Mouse (Mus musculus) midbrain, embryonic 10.5 days (tissue): ENCODE results near the gene Nmt1. TPM values are rescaled to one million over a fixed set of nuclear protein-coding genes. Genes with fewer than 3 reads are reported as not detected.

ENCODE experiments used
- DNase-seq: peaks from one replicate; pipeline ENCODE4 v3.0.0-alpha.2; 2017; ENCODE audit warnings: low spot score
- H3K27ac ChIP-seq: fragments of 300-500 bp; sonication (generic); replicated peaks from 2 replicates; pipeline ENCODE4 v1.5.1; 2016; ENCODE audit warnings: mild to moderate bottlenecking
- H3K27me3 ChIP-seq: fragments of 300-500 bp; sonication (generic); 2 replicates; pipeline ENCODE4 v1.6.1; 2016; ENCODE audit warnings: low read depth, mild to moderate bottlenecking; ENCODE audit not compliant: poor library complexity, severe bottlenecking
- H3K36me3 ChIP-seq: fragments of 300-500 bp; sonication (generic); 2 replicates; pipeline ENCODE4 v1.6.1; 2016; ENCODE audit warnings: mild to moderate bottlenecking, moderate library complexity
- H3K4me1 ChIP-seq: fragments of 300-500 bp; sonication (generic); 2 replicates; pipeline ENCODE4 v1.6.1; 2016
- H3K4me3 ChIP-seq: fragments of 300-500 bp; sonication (generic); 2 replicates; pipeline ENCODE4 v1.5.1; 2016; ENCODE audit warnings: mild to moderate bottlenecking, moderate library complexity
- H3K9me3 ChIP-seq: fragments of 300-500 bp; sonication (generic); replicated peaks from 2 replicates; pipeline ENCODE4 v1.6.1; 2016; ENCODE audit warnings: mild to moderate bottlenecking
- WGBS: fragments of 180-500 bp; shearing (Covaris S2); methylation state at CpG from one replicate; pipeline ENCODE4 v1.1.7; 2016; 5-methylcytosine and 5-hydroxymethylcytosine counted together
- polyA plus RNA-seq: library from polyadenylated mRNA; unstranded; fragments of >200 nt; fragmentation: Nextera tagmentation; extraction: Ambion mirVana; gene quantifications from 2 replicates; pipeline ENCODE4 v1.2.1, GENCODE M21; 2016

Nmt1 gene
- polyA plus RNA-seq, 1 experiment from 2014 or later: 61.8 TPM

DNA sequence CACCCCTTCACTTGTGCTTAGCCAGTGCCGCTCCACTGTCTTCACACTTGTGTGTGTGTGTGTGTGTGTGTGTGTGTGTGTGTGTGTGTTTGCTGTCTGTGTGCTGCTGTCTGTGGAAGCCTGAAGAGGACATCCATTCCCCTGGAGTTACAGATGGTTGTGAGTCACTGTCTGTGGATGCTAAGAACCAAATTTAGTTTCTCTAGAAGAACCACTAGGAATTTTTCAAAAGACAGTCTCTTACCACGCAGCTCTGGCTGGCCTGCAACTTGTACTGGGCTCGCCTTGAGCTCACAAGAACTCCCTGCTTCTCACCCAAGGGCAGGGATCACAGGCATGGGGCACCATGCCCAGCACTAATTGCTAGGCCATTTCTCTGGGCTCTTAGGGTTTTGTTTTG lies 5.0 kb downstream of the Nmt1 start:
- peaks cover 15% of the 10 kb centered on the region for H3K4me1 ChIP-seq
- peaks cover 42% of the 10 kb centered on the region for H3K36me3 ChIP-seq
- H3K4me3 ChIP-seq: no peak overlapping the region
- 91% methylated on average over 3 of the region's 3 CpGs for WGBS
- no peak overlapping the region for H3K27ac ChIP-seq
- no peak for DNase-seq
- no peaks in the 10 kb centered on the region for H3K27me3 ChIP-seq
- H3K9me3 ChIP-seq: no peaks in the 10 kb centered on the region

DNA sequence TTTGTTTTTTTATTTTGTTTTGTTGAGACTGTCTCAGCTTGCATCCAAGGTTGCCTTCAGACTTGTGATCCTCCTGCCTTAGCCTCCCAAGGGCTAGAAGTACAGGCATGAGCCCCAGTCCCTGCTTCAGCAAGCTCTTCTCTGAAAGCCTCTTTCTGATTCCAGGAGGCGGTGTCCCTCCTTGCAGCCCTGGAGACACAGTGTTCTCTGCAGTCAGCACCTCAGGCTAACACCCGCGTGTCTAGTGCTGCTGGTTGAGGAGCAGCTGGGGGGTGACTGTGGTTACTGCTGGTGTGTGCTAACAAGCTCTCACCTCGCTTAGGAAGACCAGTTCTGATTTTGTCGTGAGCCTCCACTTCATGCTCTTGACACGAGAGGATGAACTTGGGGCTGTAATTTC lies 7.0 kb downstream of the Nmt1 start:
- Histone ChIP-seq H3K27me3 (no peaks in the 10 kb centered on the region), H3K36me3 (peaks cover 58% of the 10 kb centered on the region), H3K4me1 (peaks cover 3% of the 10 kb centered on the region), H3K4me3 (no peak overlapping the region), H3K9me3 (no peaks in the 10 kb centered on the region), H3K27ac (no peak overlapping the region)
- DNase-seq: no peak
- WGBS: 85% methylated on average over 6 of the region's 6 CpGs

DNA sequence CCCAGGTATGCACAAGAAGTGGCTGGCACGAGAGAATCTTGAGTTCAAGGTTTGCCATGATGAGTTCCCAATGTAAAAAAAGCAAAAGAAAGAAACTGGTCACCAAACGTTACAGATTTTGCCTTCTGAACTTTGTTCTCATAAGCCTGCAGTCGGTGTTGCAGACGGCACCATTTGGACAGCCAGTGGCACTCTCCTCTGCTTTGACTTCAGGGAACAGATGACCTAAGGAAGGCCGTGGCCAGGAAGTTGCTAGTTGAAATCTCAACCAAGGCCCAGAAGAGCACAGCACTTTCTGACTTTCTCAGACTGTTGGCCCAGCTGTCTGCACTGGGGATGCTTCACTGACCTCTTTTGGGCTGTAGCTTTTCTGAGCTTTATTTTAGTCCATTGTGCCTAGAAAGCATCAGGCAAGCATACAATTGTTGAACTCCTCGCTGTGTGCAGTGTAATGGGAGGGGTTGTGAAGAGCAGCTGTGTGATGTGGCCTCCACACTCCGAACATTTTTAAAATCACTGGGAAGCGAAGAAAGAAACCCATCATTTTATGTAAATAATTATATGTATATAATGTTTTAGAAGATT lies 9.0 kb downstream of the Nmt1 start:
- Histone ChIP-seq H3K36me3 (peaks cover 61% of the 10 kb centered on the region), H3K27me3 (no peaks in the 10 kb centered on the region), H3K9me3 (no peaks in the 10 kb centered on the region), H3K4me1 (no peaks in the 10 kb centered on the region), H3K27ac (no peak overlapping the region), H3K4me3 (no peak overlapping the region)
- 87% methylated on average over 8 of the region's 8 CpGs for WGBS
- DNase-seq: no peak

DNA sequence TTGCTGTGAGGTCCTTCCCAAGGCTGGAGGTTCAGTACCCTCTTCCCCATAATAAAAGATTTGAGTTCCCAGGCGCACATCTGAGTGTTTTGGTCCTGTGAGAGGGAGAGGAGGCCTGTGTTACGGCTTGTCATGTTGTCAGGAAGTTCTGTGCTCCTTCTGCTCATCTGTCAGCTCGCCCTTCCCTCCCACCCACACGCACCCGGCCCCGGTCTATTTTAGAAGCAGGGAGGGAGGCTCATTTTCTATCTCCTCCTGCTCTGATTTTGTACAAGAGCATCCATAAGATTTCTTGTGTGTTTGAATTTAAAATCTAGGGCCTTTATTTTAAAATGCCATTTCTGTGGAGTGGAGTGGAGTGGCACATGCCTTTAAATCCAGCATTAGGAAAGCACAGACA lies 10.0 kb downstream of the Nmt1 start:
- H3K27me3 ChIP-seq: no peaks in the 10 kb centered on the region
- no peak for DNase-seq
- H3K4me1 ChIP-seq: no peaks in the 10 kb centered on the region
- H3K36me3 ChIP-seq: peaks cover 61% of the 10 kb centered on the region
- 92% methylated on average over 6 of the region's 6 CpGs for WGBS
- H3K27ac ChIP-seq: no peak overlapping the region
- H3K9me3 ChIP-seq: no peaks in the 10 kb centered on the region
- H3K4me3 ChIP-seq: no peak overlapping the region

DNA sequence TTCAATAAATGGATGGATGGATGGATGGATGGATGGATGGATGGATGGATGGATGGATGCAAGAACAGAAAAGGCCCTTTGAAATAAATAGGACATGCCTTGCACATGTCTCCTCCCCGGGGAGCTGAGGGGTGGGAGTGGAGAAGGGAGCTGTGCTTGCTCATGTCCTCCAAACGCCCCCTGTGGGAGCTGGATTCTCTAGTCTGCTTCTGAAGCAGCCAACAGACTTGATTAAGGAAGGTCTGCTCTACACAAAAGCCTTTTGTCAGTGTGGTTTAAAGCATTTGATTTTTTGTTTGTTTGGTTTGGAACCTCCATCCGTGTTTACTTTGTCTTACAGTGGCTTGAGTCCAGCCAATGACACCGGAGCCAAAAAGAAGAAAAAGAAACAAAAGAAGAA lies 14.8 kb downstream of the Nmt1 start:
- H3K27me3 ChIP-seq: no peaks in the 10 kb centered on the region
- no peak overlapping the region for H3K4me3 ChIP-seq
- 84% methylated on average over 4 of the region's 4 CpGs for WGBS
- H3K4me1 ChIP-seq: no peaks in the 10 kb centered on the region
- peaks cover 81% of the 10 kb centered on the region for H3K36me3 ChIP-seq
- H3K9me3 ChIP-seq: no peaks in the 10 kb centered on the region
- no peak overlapping the region for H3K27ac ChIP-seq
- no peak for DNase-seq

DNA sequence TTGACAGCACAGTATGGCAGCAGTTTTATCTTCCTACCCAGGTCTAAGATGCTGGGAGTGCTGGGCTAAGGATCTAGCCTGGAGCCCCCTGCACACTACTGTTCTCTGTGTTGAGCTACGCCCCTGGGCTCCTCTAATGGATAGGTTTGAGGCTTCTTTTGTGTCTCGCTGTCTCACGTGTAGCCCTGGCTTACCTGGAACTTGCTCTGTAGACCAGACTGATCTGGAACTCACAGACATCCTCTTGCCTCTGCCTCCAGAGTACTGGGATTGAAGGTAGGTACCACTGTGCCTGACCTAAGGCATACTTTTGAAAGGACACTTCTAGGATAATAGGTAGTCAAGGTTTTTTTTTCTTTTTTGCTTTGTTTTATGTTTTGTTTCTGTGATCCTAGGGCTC lies 16.0 kb downstream of the Nmt1 start:
- Histone ChIP-seq H3K27ac (no peak overlapping the region), H3K4me1 (no peaks in the 10 kb centered on the region), H3K27me3 (no peaks in the 10 kb centered on the region), H3K36me3 (peaks cover 70% of the 10 kb centered on the region), H3K4me3 (no peak overlapping the region), H3K9me3 (no peaks in the 10 kb centered on the region)
- WGBS: 98% methylated on average over 3 of the region's 3 CpGs
- no peak for DNase-seq

DNA sequence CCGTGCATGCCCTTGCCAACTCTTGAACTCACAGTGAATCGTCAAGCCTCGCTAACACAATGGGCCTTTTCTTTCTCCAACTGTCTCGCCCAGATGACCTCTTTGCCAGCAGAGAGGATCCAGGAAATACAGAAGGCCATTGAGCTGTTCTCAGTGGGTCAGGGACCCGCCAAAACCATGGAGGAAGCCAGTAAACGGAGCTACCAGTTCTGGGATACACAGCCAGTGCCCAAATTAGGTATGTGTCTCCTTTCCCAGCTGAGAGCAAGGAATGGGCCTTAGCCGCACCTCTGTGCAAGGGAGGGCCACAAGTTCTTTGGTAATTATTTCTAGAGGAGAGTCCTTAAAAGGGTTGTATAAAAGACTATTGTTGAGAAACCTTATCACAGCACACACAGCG lies 18.3 kb downstream of the Nmt1 start:
- Histone ChIP-seq H3K27ac (no peak overlapping the region), H3K4me3 (no peak overlapping the region), H3K27me3 (no peaks in the 10 kb centered on the region), H3K36me3 (peaks cover 78% of the 10 kb centered on the region), H3K9me3 (no peaks in the 10 kb centered on the region), H3K4me1 (no peaks in the 10 kb centered on the region)
- no peak for DNase-seq
- 77% methylated on average over 8 of the region's 8 CpGs for WGBS

DNA sequence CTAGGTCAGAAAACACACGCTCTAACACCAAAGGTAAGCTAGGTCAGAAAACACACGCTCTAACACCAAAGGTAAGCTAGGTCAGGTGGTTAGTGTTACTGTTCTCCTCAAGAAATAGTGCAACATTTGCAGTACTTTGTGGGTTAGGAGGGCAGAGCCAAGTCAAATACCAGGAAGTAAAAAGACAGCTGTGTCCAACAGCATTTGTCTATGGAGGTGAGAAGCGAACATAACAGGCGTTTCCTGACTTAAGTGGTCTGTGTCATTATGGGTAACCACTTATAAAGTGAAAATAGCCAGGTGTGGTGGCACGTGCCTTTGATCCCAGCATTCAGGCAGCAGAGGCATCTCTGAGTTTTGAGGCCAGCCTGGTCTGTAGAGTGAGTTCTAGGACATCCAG lies 21.6 kb downstream of the Nmt1 start:
- Histone ChIP-seq H3K4me1 (no peaks in the 10 kb centered on the region), H3K27me3 (no peaks in the 10 kb centered on the region), H3K4me3 (no peak overlapping the region), H3K36me3 (peaks cover 82% of the 10 kb centered on the region), H3K9me3 (no peaks in the 10 kb centered on the region), H3K27ac (no peak overlapping the region)
- 94% methylated on average over 5 of the region's 5 CpGs for WGBS
- no peak for DNase-seq

DNA sequence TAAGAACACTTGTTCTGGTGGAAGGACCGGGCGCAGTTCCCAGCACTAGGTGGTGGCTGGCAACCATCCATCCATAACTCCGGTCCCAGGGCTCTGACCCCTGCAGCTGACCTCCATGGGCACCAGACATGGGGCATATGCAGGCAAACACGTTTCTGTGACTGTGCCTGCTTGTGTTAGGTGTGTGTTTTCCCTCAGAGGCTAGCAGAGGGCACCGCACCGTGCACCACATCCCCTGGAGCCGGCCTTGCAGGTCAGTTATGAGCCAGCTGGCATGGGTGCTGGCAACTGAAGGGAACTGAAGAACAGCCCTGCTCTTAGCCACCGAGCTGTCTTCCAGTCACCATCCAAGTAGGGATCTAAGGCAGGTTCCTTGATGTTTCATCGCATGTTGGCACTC lies 22.2 kb downstream of the Nmt1 start:
- WGBS: 90% methylated on average over 9 of the region's 9 CpGs
- Histone ChIP-seq H3K4me1 (no peaks in the 10 kb centered on the region), H3K27ac (no peak overlapping the region), H3K4me3 (no peak overlapping the region), H3K9me3 (no peaks in the 10 kb centered on the region), H3K27me3 (no peaks in the 10 kb centered on the region), H3K36me3 (peaks cover 80% of the 10 kb centered on the region)
- no peak for DNase-seq

DNA sequence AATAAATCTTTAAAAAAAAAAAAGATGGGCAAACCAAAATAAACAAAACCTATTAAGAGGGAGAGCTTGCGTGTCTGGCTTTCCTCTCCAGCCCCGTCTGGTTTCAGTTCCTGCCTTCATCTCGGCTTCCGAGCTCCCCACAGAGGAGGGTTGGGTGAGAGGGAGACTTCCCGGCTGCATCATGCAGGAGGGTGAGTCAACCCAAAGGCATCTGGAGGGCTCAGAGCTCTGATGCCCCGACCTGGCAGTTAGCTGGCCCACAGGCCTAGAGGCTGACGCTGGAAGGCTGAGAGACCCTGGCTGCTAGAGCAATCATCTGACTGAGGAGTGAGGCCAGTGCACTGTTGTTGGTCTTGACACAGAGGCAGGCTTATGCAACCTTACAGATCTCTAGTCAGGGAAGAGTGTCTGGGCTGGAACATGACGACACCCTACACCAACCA lies 23.3 kb downstream of the Nmt1 start:
- Histone ChIP-seq H3K27ac (no peak overlapping the region), H3K9me3 (no peaks in the 10 kb centered on the region), H3K4me3 (no peak overlapping the region), H3K4me1 (no peaks in the 10 kb centered on the region), H3K27me3 (no peaks in the 10 kb centered on the region), H3K36me3 (peaks cover 80% of the 10 kb centered on the region)
- 82% methylated on average over 8 of the region's 8 CpGs for WGBS
- DNase-seq: no peak

DNA sequence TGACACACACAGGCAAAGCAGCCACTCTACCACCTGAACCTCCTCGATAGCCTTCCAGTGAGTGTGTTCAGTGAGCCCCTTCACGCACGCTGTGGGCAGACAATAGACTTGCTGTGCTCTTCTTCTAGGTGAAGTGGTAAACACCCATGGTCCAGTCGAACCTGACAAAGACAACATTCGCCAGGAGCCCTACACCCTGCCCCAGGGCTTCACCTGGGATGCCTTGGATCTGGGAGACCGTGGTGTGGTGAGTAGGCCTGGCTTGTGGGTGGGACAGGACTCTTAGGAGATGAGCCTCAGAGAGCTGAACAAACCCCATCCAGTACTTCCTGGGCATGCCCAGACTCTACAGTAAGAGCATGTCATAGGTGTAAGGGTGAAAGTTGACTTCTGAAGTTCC lies 24.1 kb downstream of the Nmt1 start:
- peaks cover 81% of the 10 kb centered on the region for H3K36me3 ChIP-seq
- H3K27me3 ChIP-seq: no peaks in the 10 kb centered on the region
- H3K4me1 ChIP-seq: no peaks in the 10 kb centered on the region
- WGBS: 94% methylated on average over 6 of the region's 6 CpGs
- no peak overlapping the region for H3K27ac ChIP-seq
- H3K4me3 ChIP-seq: no peak overlapping the region
- no peaks in the 10 kb centered on the region for H3K9me3 ChIP-seq
- no peak for DNase-seq

DNA sequence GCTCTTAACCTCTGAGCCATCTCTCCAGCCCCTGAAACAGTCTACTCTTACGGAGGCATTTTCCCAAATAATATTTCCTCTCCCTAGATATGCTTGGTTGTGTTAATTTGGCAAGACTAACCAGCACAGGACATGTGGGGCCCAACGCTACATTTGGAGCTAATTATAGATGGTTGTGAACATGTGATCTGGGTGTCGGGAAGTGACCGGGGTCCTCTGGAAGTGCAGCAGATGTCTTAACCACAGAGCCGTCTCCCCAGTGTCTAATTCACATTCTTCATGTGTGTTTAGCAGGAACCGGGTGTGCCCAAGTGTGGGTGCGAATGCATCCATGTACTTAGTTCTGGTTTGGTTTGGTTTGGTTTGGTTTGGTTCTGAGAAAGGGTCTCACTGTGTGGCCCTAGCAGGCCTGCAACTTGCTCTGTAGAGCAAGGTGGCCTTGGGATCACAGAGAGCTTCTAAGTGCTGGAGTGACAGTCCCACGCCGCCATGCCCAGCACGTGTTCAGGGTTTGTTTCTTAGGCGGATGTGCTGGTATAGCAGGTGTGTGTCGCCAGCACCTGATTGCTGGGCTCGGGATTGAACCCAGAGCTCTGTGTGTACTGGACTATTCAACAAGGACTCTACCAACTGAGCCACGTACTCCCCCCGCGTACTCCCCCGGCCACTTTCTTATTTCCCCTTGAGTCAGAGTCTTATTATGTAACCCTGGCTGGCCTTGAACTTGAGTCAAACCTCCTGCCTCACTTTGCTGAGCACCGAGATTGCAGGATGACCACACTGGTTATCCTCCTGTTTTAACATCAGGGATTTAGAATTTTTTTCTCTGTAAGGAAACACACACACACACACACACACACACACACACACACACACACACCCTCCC lies 25.4 kb downstream of the Nmt1 start:
- Histone ChIP-seq H3K4me1 (no peaks in the 10 kb centered on the region), H3K36me3 (peaks cover 88% of the 10 kb centered on the region), H3K27me3 (no peaks in the 10 kb centered on the region), H3K27ac (no peak overlapping the region), H3K9me3 (no peaks in the 10 kb centered on the region), H3K4me3 (no peak overlapping the region)
- WGBS: 94% methylated on average over 18 of the region's 18 CpGs
- DNase-seq: no peak

DNA sequence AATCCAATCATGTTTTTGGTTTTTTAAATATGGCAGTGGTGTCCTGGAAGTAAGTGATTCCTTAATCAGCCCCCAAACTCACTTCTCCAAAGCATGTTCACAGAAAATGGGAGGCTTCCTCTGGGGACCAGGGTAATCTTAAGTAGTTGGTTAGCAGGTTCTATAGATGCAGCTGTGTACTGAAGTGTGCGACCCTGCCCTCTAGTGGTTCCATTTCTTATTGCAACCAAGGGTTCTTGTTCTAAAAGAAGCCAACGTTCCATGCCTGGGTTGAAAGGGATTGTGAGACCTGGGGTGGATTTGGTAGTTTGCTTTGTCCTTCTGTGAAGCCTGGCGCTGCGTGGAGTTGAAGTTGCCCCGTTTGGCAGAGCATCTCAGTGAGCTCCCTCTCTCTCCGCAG lies 26.8 kb downstream of the Nmt1 start:
- Histone ChIP-seq H3K36me3 (peaks cover 97% of the 10 kb centered on the region), H3K9me3 (no peaks in the 10 kb centered on the region), H3K27ac (no peak overlapping the region), H3K27me3 (no peaks in the 10 kb centered on the region), H3K4me1 (no peaks in the 10 kb centered on the region), H3K4me3 (no peak overlapping the region)
- WGBS: 55% methylated on average over 6 of the region's 6 CpGs
- peak; percentile 59 for DNase-seq
